Mouse (Mus musculus): ENCODE results near the gene Olfr305.

DNA sequence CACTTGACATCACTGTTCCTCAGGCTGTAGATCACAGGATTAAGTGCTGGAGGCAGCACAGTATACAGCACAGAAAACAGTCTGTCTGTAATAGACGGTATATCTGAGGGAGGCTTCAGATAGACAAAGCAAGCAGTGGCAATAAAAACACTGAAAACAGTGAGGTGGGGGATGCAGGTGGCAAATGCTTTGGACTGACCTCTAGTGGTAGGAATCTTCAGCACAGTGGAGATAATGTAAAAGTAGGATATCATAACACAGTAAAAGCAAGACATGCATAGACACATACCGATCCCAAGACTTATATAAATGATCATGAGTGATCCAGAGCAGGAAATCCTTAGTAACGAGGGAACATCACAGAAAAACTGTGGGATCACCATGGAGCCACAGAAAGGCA lies 19.0 kb upstream of the Olfr305 start:
- TF ChIP-seq CTCF (IDR thresholded peaks at IDR 0.05; ENCODE audit: extremely low read depth, insufficient read length, insufficient replicate concordance, low read depth, low read length) (no peak), POLR2A (IDR thresholded peaks at IDR 0.05; ENCODE audit: low read depth, low read length) (no peak)
